Mouse (Mus musculus): ENCODE data around the gene Plxdc1. TPM values are rescaled to one million over a fixed set of nuclear protein-coding genes. Genes with fewer than 3 reads are reported as not detected.
A peak's percentile ranks its signal among the peaks of the same experiment; 100 is the strongest.

The Plxdc1 gene
- polyA plus RNA-seq, 1 experiment from 2014 or later, result 0.41 TPM

- CTCF ChIA-PET, result no interaction called here
- POLR2A ChIA-PET, result interaction anchor here (1.0 to 1.1 kb wide), 2 partner anchors 22 to 30 kb away, joined by 3 read pairs; no protein-coding TSS in a partner anchor
- no peaks in the 10 kb centered on the region for H3K27me3 ChIP-seq
- no peak for DNase-seq (ENCODE audit: low read depth, low spot score)
- ATAC-seq, result no peak
- no peak for TF ChIP-seq CTCF (IDR thresholded peaks at IDR 0.05)
- in situ Hi-C loops (cut with MboI; ENCODE audit: low pct_unique_long_range_greater_than_20kb), result no loop called here
Measured at GRCm38 (mm10) chr11:98024516-98024915, 38.3 kb upstream of the Plxdc1 start.

- DNase-seq (ENCODE audit: low read depth, low spot score) (no peak), ATAC-seq (peak; percentile 46)
- POLR2A ChIA-PET, result interaction anchor here (1.1 to 1.7 kb wide), 2 partner anchors 16 to 34 kb away, joined by 3 to 5 read pairs; no protein-coding TSS in a partner anchor
- in situ Hi-C loops (cut with MboI; ENCODE audit: low pct_unique_long_range_greater_than_20kb), result no loop called here
- TF ChIP-seq CTCF (IDR thresholded peaks at IDR 0.05), result no peak
- H3K27me3 ChIP-seq, result no peaks in the 10 kb centered on the region
- CTCF ChIA-PET, result interaction anchor here (0.9 to 1.0 kb wide), 2 partner anchors 21 to 34 kb away, joined by 3 read pairs; no protein-coding TSS in a partner anchor
Measured at GRCm38 (mm10) chr11:98022555-98023371, 36.5 kb upstream of the Plxdc1 start, which contains the start of gene Cacnb1. Gene Cacnb1 (minus strand): TSS chr11:98023034.

- ATAC-seq, result no peak
- POLR2A ChIA-PET, result interaction anchor here (1.1 to 1.7 kb wide), 2 partner anchors 15 to 34 kb away, joined by 3 to 5 read pairs; no protein-coding TSS in a partner anchor
- no peak for TF ChIP-seq CTCF (IDR thresholded peaks at IDR 0.05)
Measured at GRCm38 (mm10) chr11:98022253-98022554, 36.0 kb upstream of the Plxdc1 start.

GRCm38 (mm10) chr11:98021565-98022252 lies 35.5 kb upstream of the Plxdc1 start:
- POLR2A ChIA-PET, result interaction anchor here (1.1 to 1.7 kb wide), 2 partner anchors 15 to 33 kb away, joined by 3 to 5 read pairs; no protein-coding TSS in a partner anchor
- no peak for ATAC-seq
- no peak for DNase-seq (ENCODE audit: low read depth, low spot score)
- CTCF ChIA-PET, result no interaction called here
- no peaks in the 10 kb centered on the region for H3K27me3 ChIP-seq
- no peak for TF ChIP-seq CTCF (IDR thresholded peaks at IDR 0.05)
- in situ Hi-C loops (cut with MboI; ENCODE audit: low pct_unique_long_range_greater_than_20kb), result no loop called here

More at GRCm38 (mm10) chr11:98022253-98022554, 36.0 kb upstream of the Plxdc1 start:
- in situ Hi-C loops (cut with MboI; ENCODE audit: low pct_unique_long_range_greater_than_20kb), result no loop called here
- CTCF ChIA-PET, result no interaction called here
- no peaks in the 10 kb centered on the region for H3K27me3 ChIP-seq
- no peak for DNase-seq (ENCODE audit: low read depth, low spot score)

GRCm38 (mm10) chr11:98021118-98021517 lies 34.9 kb upstream of the Plxdc1 start:
- no peaks in the 10 kb centered on the region for H3K27me3 ChIP-seq
- DNase-seq (ENCODE audit: low read depth, low spot score) (no peak), ATAC-seq (no peak)
- in situ Hi-C loops (cut with MboI; ENCODE audit: low pct_unique_long_range_greater_than_20kb), result no loop called here
- TF ChIP-seq CTCF (IDR thresholded peaks at IDR 0.05), result no peak
- ChIA-PET CTCF (no interaction called here), POLR2A (interaction anchor here (1.7 kb wide), 1 partner anchor 33 kb away, joined by 5 read pairs; no protein-coding TSS in a partner anchor)

GRCm38 (mm10) chr11:98020710-98021109 lies 34.5 kb upstream of the Plxdc1 start:
- TF ChIP-seq CTCF (IDR thresholded peaks at IDR 0.05), result no peak
- in situ Hi-C loops (cut with MboI; ENCODE audit: low pct_unique_long_range_greater_than_20kb), result no loop called here
- no peaks in the 10 kb centered on the region for H3K27me3 ChIP-seq
- ChIA-PET CTCF (interaction anchor here (1.1 kb wide), 1 partner anchor 17 kb away, joined by 3 read pairs; no protein-coding TSS in a partner anchor), POLR2A (no interaction called here)
- ATAC-seq, result no peak
- no peak for DNase-seq (ENCODE audit: low read depth, low spot score)

- H3K27me3 ChIP-seq, result no peaks in the 10 kb centered on the region
- no peak for ATAC-seq
- in situ Hi-C loops (cut with MboI; ENCODE audit: low pct_unique_long_range_greater_than_20kb), result no loop called here
- no peak for TF ChIP-seq CTCF (IDR thresholded peaks at IDR 0.05)
- ChIA-PET POLR2A (no interaction called here), CTCF (interaction anchor here (1.1 kb wide), 1 partner anchor 16 kb away, joined by 3 read pairs; no protein-coding TSS in a partner anchor)
- no peak for DNase-seq (ENCODE audit: low read depth, low spot score)
Measured at GRCm38 (mm10) chr11:98019883-98020610, 33.8 kb upstream of the Plxdc1 start.

GRCm38 (mm10) chr11:98018858-98019641 lies 32.8 kb upstream of the Plxdc1 start:
- DNase-seq (ENCODE audit: low read depth, low spot score) (no peak), ATAC-seq (no peak)
- no peak for TF ChIP-seq CTCF (IDR thresholded peaks at IDR 0.05)
- in situ Hi-C loops (cut with MboI; ENCODE audit: low pct_unique_long_range_greater_than_20kb), result no loop called here
- CTCF ChIA-PET, result interaction anchor here (2.0 kb wide), 1 partner anchor 14 kb away, joined by 8 read pairs; no protein-coding TSS in a partner anchor
- POLR2A ChIA-PET, result no interaction called here
- no peaks in the 10 kb centered on the region for H3K27me3 ChIP-seq

- in situ Hi-C loops (cut with MboI; ENCODE audit: low pct_unique_long_range_greater_than_20kb), result no loop called here
- no peak for TF ChIP-seq CTCF (IDR thresholded peaks at IDR 0.05)
Measured at GRCm38 (mm10) chr11:98018222-98018621, 32.0 kb upstream of the Plxdc1 start.

More at GRCm38 (mm10) chr11:98018222-98018621, 32.0 kb upstream of the Plxdc1 start:
- no peaks in the 10 kb centered on the region for H3K27me3 ChIP-seq
- ATAC-seq (no peak), DNase-seq (ENCODE audit: low read depth, low spot score) (no peak)
- ChIA-PET POLR2A (no interaction called here), CTCF (interaction anchor here (2.0 kb wide), 1 partner anchor 13 kb away, joined by 8 read pairs; no protein-coding TSS in a partner anchor)
